Mouse (Mus musculus): ENCODE measurements around the gene Gm45717. TPM values are rescaled to one million over a fixed set of nuclear protein-coding genes. Genes with fewer than 3 reads are reported as not detected.

The Gm45717 gene
- polyA plus RNA-seq (2012) = not detected in 2 replicates

GRCm38 (mm10) chr7:140955758-140956555, at the start of gene Gm45717, which contains the start of gene Ifitm2:
TSS of gene Gm45717 (minus strand) at chr7:140955937.
TSS of gene Ifitm2 (minus strand) at chr7:140955987.

GRCm38 (mm10) chr7:140966921-140967320, 11.2 kb upstream of the Gm45717 start, which contains the start of gene Ifitm1:
TSS of gene Ifitm1 (plus strand) at chr7:140967221.

GRCm38 (mm10) chr7:140949824-140950530, 5.8 kb downstream of the Gm45717 start, which contains the start of gene Ifitm5:
TSS of gene Ifitm5 (minus strand) at chr7:140950291.

GRCm38 (mm10) chr7:140941222-140942051, 14.3 kb downstream of the Gm45717 start, which contains the start of gene Pgghg:
TSS of gene Pgghg (plus strand) at chr7:140941391.

GRCm38 (mm10) chr7:140920418-140921029, 35.2 kb downstream of the Gm45717 start, which contains the start of gene Nlrp6:
TSS of gene Nlrp6 (plus strand) at chr7:140920902.

GRCm38 (mm10) chr7:140900220-140900619, 55.5 kb downstream of the Gm45717 start, which contains the start of gene Cox8b:
TSS of gene Cox8b (minus strand) at chr7:140900446.

Other genes starting within 250 kb of the Gm45717 start
- gene Cyp2e1, start 192.2 kb downstream of the Gm45717 start, polyA plus RNA-seq (2012) = not detected in 2 replicates
- gene Syce1, start 168.1 kb downstream of the Gm45717 start, polyA plus RNA-seq (2012) = 0.08 and 2.4 TPM in 2 replicates
- 0.04 TPM in 1 of 2 replicates, not detected in the other for gene Zfp941, start 133.8 kb downstream of the Gm45717 start, polyA plus RNA-seq (2012)
- not detected in 2 replicates for gene Urah, start 120.9 kb downstream of the Gm45717 start, polyA plus RNA-seq (2012)
- gene Scgb1c1, start 110.4 kb downstream of the Gm45717 start, polyA plus RNA-seq (2012) = not detected in 2 replicates
- gene Odf3, start 108.1 kb downstream of the Gm45717 start, polyA plus RNA-seq (2012) = not detected in 2 replicates
- gene Gm45785, start 99.6 kb downstream of the Gm45717 start, polyA plus RNA-seq (2012) = 3.4 and 3.5 TPM in 2 replicates
- gene Ric8a, start 99.0 kb downstream of the Gm45717 start, polyA plus RNA-seq (2012) = 81.9 and 99.2 TPM in 2 replicates
- 12.2 and 15.3 TPM in 2 replicates for gene Bet1l, start 98.4 kb downstream of the Gm45717 start, polyA plus RNA-seq (2012)
- gene Psmd13, start 74.0 kb downstream of the Gm45717 start, polyA plus RNA-seq (2012) = 72.0 and 88.0 TPM in 2 replicates
- 87.3 and 88.0 TPM in 2 replicates for gene Sirt3, start 73.6 kb downstream of the Gm45717 start, polyA plus RNA-seq (2012)
- gene Cox8b, start 55.5 kb downstream of the Gm45717 start, polyA plus RNA-seq (2012) = not detected in 2 replicates
- gene Nlrp6, start 35.0 kb downstream of the Gm45717 start, polyA plus RNA-seq (2012) = 0.11 and 0.89 TPM in 2 replicates
- 12.1 and 13.0 TPM in 2 replicates for gene Pgghg, start 14.5 kb downstream of the Gm45717 start, polyA plus RNA-seq (2012)
- 0.30 and 0.40 TPM in 2 replicates for gene Ifitm5, start 5.6 kb downstream of the Gm45717 start, polyA plus RNA-seq (2012)
- 395 and 470 TPM in 2 replicates for gene Ifitm2, start 50 bp upstream of the Gm45717 start, polyA plus RNA-seq (2012)
- gene Ifitm1, start 11.3 kb upstream of the Gm45717 start, polyA plus RNA-seq (2012) = 21.2 and 24.3 TPM in 2 replicates
- 34.6 and 44.1 TPM in 2 replicates for gene Ifitm3, start 54.8 kb upstream of the Gm45717 start, polyA plus RNA-seq (2012)
- 2.4 and 4.7 TPM in 2 replicates for gene Ifitm6, start 62.0 kb upstream of the Gm45717 start, polyA plus RNA-seq (2012)
- gene Gm17387, start 73.2 kb upstream of the Gm45717 start, polyA plus RNA-seq (2012) = not detected in 2 replicates
- 5.3 and 7.4 TPM in 2 replicates for gene B4galnt4, start 105.2 kb upstream of the Gm45717 start, polyA plus RNA-seq (2012)
- gene Pkp3, start 122.3 kb upstream of the Gm45717 start, polyA plus RNA-seq (2012) = 5.2 and 6.1 TPM in 2 replicates
- 25.0 and 28.0 TPM in 2 replicates for gene Sigirr, start 144.6 kb upstream of the Gm45717 start, polyA plus RNA-seq (2012)
- not detected in 2 replicates for gene Ano9, start 161.9 kb upstream of the Gm45717 start, polyA plus RNA-seq (2012)
- 57.1 and 69.8 TPM in 2 replicates for gene Ptdss2, start 166.4 kb upstream of the Gm45717 start, polyA plus RNA-seq (2012)
- 24.0 and 25.0 TPM in 2 replicates for gene Rnh1, start 216.9 kb upstream of the Gm45717 start, polyA plus RNA-seq (2012)
- gene Hras, start 238.1 kb upstream of the Gm45717 start, polyA plus RNA-seq (2012) = 41.0 and 48.4 TPM in 2 replicates
- 6.8 and 8.0 TPM in 2 replicates for gene Lrrc56, start 238.2 kb upstream of the Gm45717 start, polyA plus RNA-seq (2012)